Mouse (Mus musculus): ENCODE measurements around the gene Il27. TPM values are rescaled to one million over a fixed set of nuclear protein-coding genes. Genes with fewer than 3 reads are reported as not detected.

Gene Il27
- polyA plus RNA-seq, 1 experiment from 2014 or later: not detected

GRCm38 (mm10) chr7:126586839-126587238 lies 7.9 kb downstream of the Il27 start:
- no peak overlapping the region for H3K4me3 ChIP-seq (ENCODE audit: low read length)
- H3K36me3 ChIP-seq (ENCODE audit: control insufficient read depth, insufficient read depth, low read length): no peaks in the 10 kb centered on the region
- WGBS: 49% methylated on average over 8 of the region's 8 CpGs
- H3K9me3 ChIP-seq (ENCODE audit: control insufficient read depth, low read length): no peaks in the 10 kb centered on the region
- H3K27me3 ChIP-seq (replicated peaks; ENCODE audit: control insufficient read depth, insufficient read depth, low read length): no peaks in the 10 kb centered on the region
- ATAC-seq: no peak
- peaks cover 7% of the 10 kb centered on the region for H3K4me1 ChIP-seq (ENCODE audit: control insufficient read depth, insufficient read depth, low read length)
- H3K9ac ChIP-seq (ENCODE audit: low read depth, low read length): no peak overlapping the region; the same call in 1 of the 2 replicates
- no peak overlapping the region for H3K4me2 ChIP-seq (ENCODE audit: low read depth, low read length)
- no peak overlapping the region for H3K27ac ChIP-seq (ENCODE audit: low read length)

GRCm38 (mm10) chr7:126585717-126586116 lies 9.0 kb downstream of the Il27 start, which contains the start of gene Cln3:
TSS of gene Cln3 (minus strand) at chr7:126585817.
- Histone ChIP-seq H3K9ac (ENCODE audit: low read depth, low read length) (no peak within 1 kb of the TSS; the same call in 1 of the 2 replicates), H3K4me1 (ENCODE audit: control insufficient read depth, insufficient read depth, low read length) (peaks cover 7% of the 10 kb centered on the region), H3K9me3 (ENCODE audit: control insufficient read depth, low read length) (no peaks in the 10 kb centered on the region), H3K27me3 (replicated peaks; ENCODE audit: control insufficient read depth, insufficient read depth, low read length) (no peaks in the 10 kb centered on the region), H3K4me2 (ENCODE audit: low read depth, low read length) (no peak within 1 kb of the TSS), H3K4me3 (ENCODE audit: low read length) (no peak within 1 kb of the TSS), H3K36me3 (ENCODE audit: control insufficient read depth, insufficient read depth, low read length) (no peaks in the 10 kb centered on the region), H3K27ac (ENCODE audit: low read length) (no peak within 1 kb of the TSS)
- WGBS: 74% methylated on average over 6 of the region's 6 CpGs
- no peak for ATAC-seq

GRCm38 (mm10) chr7:126584506-126584977 lies 10.2 kb downstream of the Il27 start, which contains the start of gene Apobr:
TSS of gene Apobr (plus strand) at chr7:126584942.
- H3K4me1 ChIP-seq (ENCODE audit: control insufficient read depth, insufficient read depth, low read length): peaks cover 7% of the 10 kb centered on the region
- WGBS: 81% methylated on average over 8 of the region's 8 CpGs
- H3K4me3 ChIP-seq (ENCODE audit: low read length): peak within 1 kb of the TSS; percentile 63
- H3K9ac ChIP-seq (ENCODE audit: low read depth, low read length): no peak within 1 kb of the TSS; the same call in 1 of the 2 replicates
- H3K4me2 ChIP-seq (ENCODE audit: low read depth, low read length): peak within 1 kb of the TSS; percentile 76
- H3K9me3 ChIP-seq (ENCODE audit: control insufficient read depth, low read length): no peaks in the 10 kb centered on the region
- H3K27ac ChIP-seq (ENCODE audit: low read length): peak within 1 kb of the TSS; percentile 1; the same call in 1 of the 2 replicates
- no peaks in the 10 kb centered on the region for H3K27me3 ChIP-seq (replicated peaks; ENCODE audit: control insufficient read depth, insufficient read depth, low read length)
- no peaks in the 10 kb centered on the region for H3K36me3 ChIP-seq (ENCODE audit: control insufficient read depth, insufficient read depth, low read length)
- ATAC-seq: no peak

GRCm38 (mm10) chr7:126583761-126584160 lies 11.0 kb downstream of the Il27 start:
- H3K4me2 ChIP-seq (ENCODE audit: low read depth, low read length): peak overlapping the region; percentile 76
- ATAC-seq: no peak
- peak overlapping the region; percentile 84; the same call in 1 of the 2 replicates for H3K27ac ChIP-seq (ENCODE audit: low read length)
- H3K36me3 ChIP-seq (ENCODE audit: control insufficient read depth, insufficient read depth, low read length): no peaks in the 10 kb centered on the region
- peaks cover 7% of the 10 kb centered on the region for H3K4me1 ChIP-seq (ENCODE audit: control insufficient read depth, insufficient read depth, low read length)
- H3K4me3 ChIP-seq (ENCODE audit: low read length): peak overlapping the region; percentile 63
- H3K27me3 ChIP-seq (replicated peaks; ENCODE audit: control insufficient read depth, insufficient read depth, low read length): no peaks in the 10 kb centered on the region
- WGBS: 52% methylated on average over 6 of the region's 6 CpGs
- peak overlapping the region; percentile 71 for H3K9ac ChIP-seq (ENCODE audit: low read depth, low read length)
- H3K9me3 ChIP-seq (ENCODE audit: control insufficient read depth, low read length): no peaks in the 10 kb centered on the region

GRCm38 (mm10) chr7:126583251-126583709 lies 11.5 kb downstream of the Il27 start:
- peak overlapping the region; percentile 84 for H3K27ac ChIP-seq (ENCODE audit: low read length)
- H3K9me3 ChIP-seq (ENCODE audit: control insufficient read depth, low read length): no peaks in the 10 kb centered on the region
- under 1% methylated on average over 22 of the region's 22 CpGs for WGBS
- peak overlapping the region; percentile 76 for H3K4me2 ChIP-seq (ENCODE audit: low read depth, low read length)
- no peaks in the 10 kb centered on the region for H3K36me3 ChIP-seq (ENCODE audit: control insufficient read depth, insufficient read depth, low read length)
- H3K9ac ChIP-seq (ENCODE audit: low read depth, low read length): peak overlapping the region; percentile 71
- no peaks in the 10 kb centered on the region for H3K27me3 ChIP-seq (replicated peaks; ENCODE audit: control insufficient read depth, insufficient read depth, low read length)
- H3K4me3 ChIP-seq (ENCODE audit: low read length): peak overlapping the region; percentile 63
- peak; percentile 89 for ATAC-seq
- peaks cover 7% of the 10 kb centered on the region for H3K4me1 ChIP-seq (ENCODE audit: control insufficient read depth, insufficient read depth, low read length)

GRCm38 (mm10) chr7:126582759-126583158 lies 12.0 kb downstream of the Il27 start:
- peak; percentile 76 for ATAC-seq
- H3K4me1 ChIP-seq (ENCODE audit: control insufficient read depth, insufficient read depth, low read length): peaks cover 4% of the 10 kb centered on the region
- H3K9ac ChIP-seq (ENCODE audit: low read depth, low read length): peak overlapping the region; percentile 71
- H3K4me3 ChIP-seq (ENCODE audit: low read length): peak overlapping the region; percentile 63
- H3K27me3 ChIP-seq (replicated peaks; ENCODE audit: control insufficient read depth, insufficient read depth, low read length): no peaks in the 10 kb centered on the region
- peak overlapping the region; percentile 76 for H3K4me2 ChIP-seq (ENCODE audit: low read depth, low read length)
- H3K36me3 ChIP-seq (ENCODE audit: control insufficient read depth, insufficient read depth, low read length): no peaks in the 10 kb centered on the region
- 0 out of 2 replicates have a peak overlapping the region, but pooled peaks have one; percentile 28 for H3K27ac ChIP-seq (ENCODE audit: low read length)
- WGBS: 2% methylated on average over 20 of the region's 20 CpGs
- no peaks in the 10 kb centered on the region for H3K9me3 ChIP-seq (ENCODE audit: control insufficient read depth, low read length)

GRCm38 (mm10) chr7:126581661-126582060 lies 13.1 kb downstream of the Il27 start:
- H3K27ac ChIP-seq (ENCODE audit: low read length): 0 out of 2 replicates have a peak overlapping the region, but pooled peaks have one; percentile 10

GRCm38 (mm10) chr7:126579172-126579571 lies 15.6 kb downstream of the Il27 start:
- H3K4me3 ChIP-seq (ENCODE audit: low read length): no peak overlapping the region
- no peaks in the 10 kb centered on the region for H3K9me3 ChIP-seq (ENCODE audit: control insufficient read depth, low read length)
- WGBS: 51% methylated on average over 8 of the region's 8 CpGs
- H3K9ac ChIP-seq (ENCODE audit: low read depth, low read length): no peak overlapping the region
- H3K27me3 ChIP-seq (replicated peaks; ENCODE audit: control insufficient read depth, insufficient read depth, low read length): no peaks in the 10 kb centered on the region
- no peak for ATAC-seq
- peaks cover 4% of the 10 kb centered on the region for H3K4me1 ChIP-seq (ENCODE audit: control insufficient read depth, insufficient read depth, low read length)
- no peak overlapping the region for H3K27ac ChIP-seq (ENCODE audit: low read length)
- H3K4me2 ChIP-seq (ENCODE audit: low read depth, low read length): no peak overlapping the region
- H3K36me3 ChIP-seq (ENCODE audit: control insufficient read depth, insufficient read depth, low read length): peaks cover 5% of the 10 kb centered on the region; the same call in 1 of the 2 replicates

More at GRCm38 (mm10) chr7:126581661-126582060, 13.1 kb downstream of the Il27 start:
- no peak for ATAC-seq
- WGBS: 78% methylated on average over 6 of the region's 6 CpGs
- H3K4me2 ChIP-seq (ENCODE audit: low read depth, low read length): no peak overlapping the region
- H3K9me3 ChIP-seq (ENCODE audit: control insufficient read depth, low read length): no peaks in the 10 kb centered on the region
- peaks cover 5% of the 10 kb centered on the region; the same call in 1 of the 2 replicates for H3K36me3 ChIP-seq (ENCODE audit: control insufficient read depth, insufficient read depth, low read length)
- no peaks in the 10 kb centered on the region for H3K27me3 ChIP-seq (replicated peaks; ENCODE audit: control insufficient read depth, insufficient read depth, low read length)
- no peak overlapping the region for H3K9ac ChIP-seq (ENCODE audit: low read depth, low read length)
- H3K4me1 ChIP-seq (ENCODE audit: control insufficient read depth, insufficient read depth, low read length): peaks cover 4% of the 10 kb centered on the region
- no peak overlapping the region for H3K4me3 ChIP-seq (ENCODE audit: low read length)

- no peak for ATAC-seq
- 64% methylated on average over 8 of the region's 8 CpGs for WGBS
- Histone ChIP-seq H3K27ac (ENCODE audit: low read length) (no peak overlapping the region), H3K4me3 (ENCODE audit: low read length) (no peak overlapping the region), H3K4me2 (ENCODE audit: low read depth, low read length) (no peak overlapping the region), H3K36me3 (ENCODE audit: control insufficient read depth, insufficient read depth, low read length) (peaks cover 5% of the 10 kb centered on the region; the same call in 1 of the 2 replicates), H3K9me3 (ENCODE audit: control insufficient read depth, low read length) (no peaks in the 10 kb centered on the region), H3K27me3 (replicated peaks; ENCODE audit: control insufficient read depth, insufficient read depth, low read length) (no peaks in the 10 kb centered on the region), H3K9ac (ENCODE audit: low read depth, low read length) (no peak overlapping the region), H3K4me1 (ENCODE audit: control insufficient read depth, insufficient read depth, low read length) (no peaks in the 10 kb centered on the region)
Measured at GRCm38 (mm10) chr7:126576946-126577345, 17.8 kb downstream of the Il27 start.

Data from intestine, embryonic 16.5 days (tissue).